Mouse (Mus musculus) bone marrow, adult 2 months (tissue): Measurements from ENCODE around the gene Cacng7.

ENCODE experiments used
- CTCF ChIP-seq: fragments of 200-500 bp; IDR thresholded peaks from 2 replicates; pipeline ENCODE4 v1.5.1; 2011; ENCODE audit warnings: low read length, control low read depth; ENCODE audit not compliant: control insufficient read depth, insufficient read depth
- POLR2A ChIP-seq: fragments of 200-500 bp; IDR thresholded peaks from 2 replicates; pipeline ENCODE4 v1.6.1; 2011; ENCODE audit warnings: low read depth, mild to moderate bottlenecking, control low read depth, low read length, borderline replicate concordance; ENCODE audit not compliant: control insufficient read depth

DNA sequence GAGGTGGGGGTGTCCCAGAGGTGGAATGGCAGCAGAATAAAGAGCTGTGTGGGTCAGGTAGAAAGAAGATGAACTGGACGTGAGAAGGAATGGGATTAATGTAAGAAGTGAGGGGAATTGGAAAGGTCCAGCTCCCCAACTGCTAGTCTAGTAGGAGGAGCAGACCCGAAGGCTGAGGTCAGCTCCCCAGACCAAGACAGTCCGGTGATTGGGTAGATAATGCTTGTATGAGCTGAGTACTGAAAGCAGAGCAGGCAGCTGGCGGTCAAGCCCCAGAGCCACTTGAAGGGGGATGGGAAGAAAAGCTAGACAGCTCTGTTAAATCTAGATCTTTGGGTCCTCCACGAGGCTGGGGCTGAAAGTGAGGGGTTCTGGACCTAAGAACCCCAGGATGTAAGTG, 787 bp downstream of the Cacng7 start:
- TF ChIP-seq CTCF: no peak
- TF ChIP-seq POLR2A: no peak
